Mouse (Mus musculus): ENCODE results near the gene 3830406C13Rik. TPM values are rescaled to one million over a fixed set of nuclear protein-coding genes. Genes with fewer than 3 reads are reported as not detected.

The 3830406C13Rik gene
- total RNA-seq, 1 experiment from 2014 or later, result 51.3 TPM

DNA sequence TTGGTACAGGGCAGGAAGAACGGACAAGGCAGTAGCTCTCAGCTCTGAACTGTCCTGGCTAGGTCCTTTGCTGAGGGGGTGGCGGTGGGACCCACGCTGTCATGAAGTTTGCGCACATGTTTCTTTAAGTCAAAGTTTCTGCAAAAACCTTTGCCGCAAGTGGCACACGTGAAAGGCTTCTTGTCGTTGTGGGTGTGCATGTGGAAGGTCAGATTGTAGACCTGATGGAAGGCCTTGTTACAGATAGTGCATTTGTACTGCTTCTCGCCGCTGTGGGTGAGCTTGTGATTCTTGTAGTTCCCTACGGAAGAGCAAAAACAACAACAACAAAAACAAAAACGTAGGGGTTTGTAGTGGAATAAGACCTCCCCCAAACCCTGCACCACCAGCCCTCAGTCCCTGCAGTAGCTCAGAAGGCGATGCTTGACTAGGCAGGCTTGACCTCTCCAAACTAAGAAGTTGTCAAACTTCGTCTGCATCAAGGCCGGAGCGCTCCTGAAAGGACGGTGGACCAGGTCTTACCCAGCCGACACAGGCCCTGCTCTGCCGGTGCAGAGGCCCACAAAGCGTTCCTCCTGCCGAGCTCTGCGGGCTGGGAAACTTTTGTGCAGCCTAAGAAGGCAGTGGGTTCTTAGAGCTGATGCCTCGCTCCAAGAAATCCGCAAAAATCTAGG is 58.6 kb downstream of the 3830406C13Rik start:
- DNase-seq, result no peak

DNA sequence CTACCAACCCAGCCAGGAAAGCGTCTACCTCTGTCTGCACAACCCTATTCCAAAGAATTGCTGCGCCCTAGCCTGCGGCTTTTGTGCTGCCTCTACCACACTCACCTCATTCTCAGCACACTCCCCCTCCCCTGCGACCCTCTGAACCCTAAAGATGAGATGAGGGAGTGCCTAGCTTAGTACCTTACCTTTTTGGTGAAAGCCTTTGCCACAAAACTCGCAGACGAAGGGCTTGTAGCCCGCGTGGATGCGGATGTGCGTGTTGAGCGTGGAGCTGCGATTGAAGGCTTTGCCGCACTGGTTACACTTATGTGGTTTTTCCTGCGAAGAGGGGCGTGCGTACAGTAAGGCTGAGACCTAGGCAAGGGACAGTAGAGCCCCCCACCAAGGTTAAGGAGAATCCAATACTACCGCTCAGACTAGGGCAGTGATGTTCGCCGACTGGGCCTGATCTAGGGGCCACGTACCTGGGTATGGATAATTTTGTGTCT is 59.5 kb downstream of the 3830406C13Rik start:
- DNase-seq, result no peak

DNA sequence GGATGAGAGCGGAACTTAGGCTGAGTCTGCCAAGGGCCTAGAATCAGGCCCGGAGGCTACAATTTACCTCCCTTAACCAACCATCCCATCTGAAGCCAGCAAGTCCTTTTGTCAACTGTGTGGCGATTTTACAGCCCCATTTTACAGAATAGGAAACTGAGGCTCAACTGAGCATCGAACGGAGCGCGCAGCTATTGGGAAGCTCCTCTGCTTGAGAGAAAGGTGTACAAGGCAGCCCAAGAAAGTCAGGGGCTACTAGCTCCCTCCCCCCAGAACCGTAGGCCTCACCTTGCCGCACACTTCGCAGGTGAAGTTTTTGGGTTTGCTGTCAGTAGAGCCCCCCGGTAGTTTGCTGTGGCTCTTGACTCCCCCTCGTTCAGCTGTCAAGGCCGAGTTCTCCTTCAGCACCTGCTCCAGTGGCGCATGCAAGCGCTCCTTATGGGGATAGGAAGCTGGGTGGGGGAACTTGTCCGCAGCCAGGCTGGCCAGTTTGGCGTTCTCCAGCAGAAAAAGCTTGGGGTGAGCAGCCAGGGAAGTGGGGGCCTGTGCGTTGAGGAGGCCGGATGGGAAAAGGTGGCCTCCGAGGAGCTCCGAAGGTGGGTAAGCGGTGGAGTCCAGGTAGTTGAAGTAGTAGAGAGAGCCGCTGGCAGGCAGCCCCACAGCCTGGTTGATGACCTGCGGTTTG is 60.2 kb downstream of the 3830406C13Rik start:
- no peak for DNase-seq

DNA sequence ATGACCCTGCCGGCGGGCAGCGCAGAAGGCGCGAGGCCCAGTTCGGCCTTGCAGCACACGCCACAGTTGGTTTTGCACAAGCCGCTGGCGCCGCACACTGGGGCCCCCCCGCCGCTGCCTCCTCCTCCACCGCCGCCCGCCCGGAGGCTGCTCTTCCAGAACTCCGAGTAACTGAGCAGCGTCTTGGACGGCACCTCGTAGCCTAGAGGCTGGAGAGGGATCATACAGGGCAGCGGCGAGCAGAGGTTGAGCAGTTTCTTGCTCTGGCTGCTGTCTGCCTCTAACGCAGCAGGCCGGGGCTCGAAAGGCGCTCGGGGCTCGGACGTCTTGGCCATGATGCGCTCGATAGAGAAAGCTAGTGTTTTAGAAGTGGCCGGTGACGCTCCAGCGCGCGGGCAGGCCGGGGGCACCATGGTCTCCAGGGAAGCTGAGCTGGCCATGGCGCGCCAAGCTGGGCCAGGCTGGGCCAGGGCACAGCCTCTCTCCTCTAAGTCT is 60.8 kb downstream of the 3830406C13Rik start:
- DNase-seq, result no peak

DNA sequence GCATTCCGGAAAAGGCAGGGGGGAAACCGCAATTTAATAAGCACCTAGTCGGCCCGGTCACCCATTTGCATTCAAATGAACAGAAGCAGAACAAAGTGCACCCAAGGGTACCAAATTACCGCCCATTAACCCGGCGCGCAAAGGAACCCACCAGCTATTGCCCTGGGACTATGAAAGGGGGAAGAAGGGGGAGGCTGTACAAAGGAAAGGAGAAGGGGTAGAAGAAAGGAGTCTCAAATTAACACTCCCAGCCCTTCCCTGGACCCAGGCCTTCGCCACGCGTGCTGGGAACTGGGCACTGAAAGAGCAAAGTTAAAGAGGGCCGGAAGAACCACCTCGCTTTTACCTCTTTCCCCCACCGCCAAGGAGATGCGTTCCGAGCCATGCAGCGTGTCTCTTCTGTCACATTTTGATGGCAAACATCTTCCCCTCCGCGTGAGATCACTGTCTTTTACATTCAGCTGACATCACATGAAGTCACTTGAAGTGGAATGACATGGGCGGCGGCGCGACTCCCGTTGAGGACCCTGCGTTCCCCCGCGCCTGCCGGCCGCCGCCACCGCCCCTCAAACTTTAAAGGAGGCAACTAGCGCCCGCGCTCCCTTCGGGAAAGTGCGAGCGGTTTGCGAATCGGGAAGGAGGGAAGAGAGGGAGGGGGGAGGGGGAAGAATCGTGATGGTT is 61.4 kb downstream of the 3830406C13Rik start:
- DNase-seq, result no peak

DNA sequence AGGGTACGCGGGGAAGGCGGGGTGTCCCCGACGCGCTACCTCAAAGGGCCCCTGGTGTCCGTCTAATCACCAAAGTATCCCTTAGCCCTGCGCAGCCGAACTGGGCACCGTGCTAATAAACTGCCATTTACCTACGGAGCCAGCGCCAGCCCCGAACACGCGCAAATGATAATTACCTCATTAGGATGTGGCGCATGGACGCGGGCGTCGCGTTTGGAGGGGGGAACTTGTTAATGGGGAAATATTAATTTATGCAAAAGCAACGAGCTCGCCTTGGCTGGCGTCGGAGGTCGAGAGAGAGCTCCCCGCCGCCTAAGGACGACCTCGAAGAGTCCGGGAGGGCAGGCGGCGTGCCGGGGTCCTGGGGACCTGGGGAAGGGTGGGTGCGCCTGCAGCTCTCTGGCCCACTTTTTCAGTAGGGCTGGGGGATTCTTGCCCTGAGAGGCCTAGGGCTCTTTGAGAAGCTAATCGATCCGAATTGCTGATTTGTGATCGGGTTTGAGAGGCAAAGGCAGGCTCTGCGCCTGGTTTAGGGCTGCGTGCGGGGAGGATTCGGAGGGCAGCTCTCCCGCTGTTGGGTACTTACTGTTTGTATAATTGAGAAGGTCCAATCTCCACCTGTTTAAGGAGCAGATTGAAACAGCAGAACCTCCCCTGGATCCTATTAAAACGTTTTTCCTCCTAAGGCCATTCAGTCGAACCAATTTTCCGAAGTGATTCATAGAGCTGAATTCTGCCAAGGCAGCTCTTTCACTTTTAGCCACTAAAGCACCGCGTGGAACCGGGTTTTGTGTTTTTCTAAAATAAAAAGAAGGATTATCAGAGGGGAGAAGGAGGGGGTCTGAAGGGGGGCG is 62.3 kb downstream of the 3830406C13Rik start:
- no peak for DNase-seq

DNA sequence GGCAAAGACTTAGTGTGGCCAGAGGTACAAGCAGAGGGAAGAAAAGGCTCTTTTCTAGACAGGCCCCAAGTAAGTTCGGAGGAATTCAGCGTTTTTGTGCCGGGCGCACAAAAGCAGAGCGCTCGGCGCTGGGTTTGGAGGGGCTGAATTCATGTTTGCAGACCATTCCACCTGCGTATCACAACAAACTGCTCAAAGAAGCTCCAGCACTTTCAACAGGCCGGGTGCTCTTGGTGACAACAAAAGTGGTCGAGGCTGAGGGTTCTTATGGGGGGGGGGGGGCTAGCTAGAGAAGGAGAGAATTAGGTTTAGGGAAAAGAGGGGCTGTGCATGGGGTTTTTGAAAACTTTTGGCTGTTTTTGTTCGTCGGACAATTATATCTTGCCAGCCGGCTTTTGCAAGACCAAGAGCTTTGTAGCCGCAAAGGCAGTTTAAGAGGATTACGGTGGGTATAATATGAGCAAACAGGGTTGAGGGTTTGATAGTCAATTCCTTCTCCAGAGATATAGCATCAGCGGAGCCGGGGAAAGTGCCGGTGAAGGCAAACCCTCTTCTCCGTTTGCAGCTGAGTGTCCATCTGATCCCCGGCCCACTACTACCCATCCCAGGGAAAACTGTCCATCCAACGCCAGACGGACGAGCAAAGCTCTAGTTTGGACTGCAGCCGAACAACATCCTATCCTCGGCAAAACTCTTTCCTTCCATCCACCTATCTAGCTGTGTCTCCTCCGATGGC is 63.1 kb downstream of the 3830406C13Rik start:
- no peak for DNase-seq

DNA sequence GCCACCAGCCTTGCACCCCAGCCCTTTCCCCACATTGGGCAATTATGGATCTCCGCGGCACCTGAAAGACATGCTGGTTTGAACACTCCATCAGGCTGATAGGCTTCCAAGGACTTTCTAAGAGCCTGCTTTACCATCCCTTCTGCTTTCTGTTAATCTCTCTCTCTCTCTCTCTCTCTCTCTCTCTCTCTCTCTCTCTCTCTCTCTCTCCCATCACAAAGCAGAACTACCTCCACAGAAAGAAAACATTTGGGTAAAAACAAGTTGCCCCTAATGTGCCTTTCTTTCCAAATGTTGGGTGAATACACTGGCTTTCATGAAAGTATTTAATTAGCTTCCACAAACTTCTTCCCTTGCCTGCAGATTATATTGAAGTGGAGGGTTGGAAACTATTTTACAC is 64.1 kb downstream of the 3830406C13Rik start, which contains the start of gene Fezf2:
Fezf2 (minus strand) TSS at position 101 of the 400 bp plus-strand sequence.
- no peak for DNase-seq

DNA sequence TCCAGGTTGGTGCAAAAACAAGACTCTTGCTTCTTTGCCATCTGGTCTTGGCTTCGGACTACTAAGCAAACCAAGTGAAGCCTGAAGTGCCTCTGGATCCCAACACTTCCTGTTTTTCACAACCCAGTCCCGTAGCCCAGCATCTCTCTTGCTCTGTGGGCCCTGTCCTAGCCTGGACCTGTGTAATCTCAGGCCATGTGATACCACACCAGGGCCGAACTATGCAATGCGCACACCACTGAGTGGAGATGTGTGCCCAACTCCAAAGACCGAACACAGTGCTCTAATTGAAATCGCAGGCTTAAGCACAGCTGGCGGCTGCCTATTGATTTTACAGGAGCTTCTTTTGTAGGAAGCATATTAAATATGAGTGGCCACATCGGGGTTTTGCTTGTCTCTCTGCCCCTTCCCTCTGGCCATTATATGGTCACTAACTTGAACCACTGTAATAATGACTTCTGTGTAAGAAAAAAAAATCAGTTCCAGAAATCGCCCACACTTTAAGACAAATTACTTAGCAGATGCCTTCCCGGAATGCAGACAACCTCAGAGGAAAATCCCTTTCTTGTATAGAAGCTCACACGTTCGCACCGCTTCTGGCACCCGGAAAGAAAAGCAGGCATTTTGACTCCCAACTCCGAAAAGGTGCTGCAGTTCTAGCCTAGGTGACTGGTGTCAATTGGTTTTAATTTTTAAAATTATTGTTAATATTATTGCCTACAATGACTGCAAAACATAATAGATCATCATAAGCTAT is 65.5 kb downstream of the 3830406C13Rik start:
- no peak for DNase-seq

DNA sequence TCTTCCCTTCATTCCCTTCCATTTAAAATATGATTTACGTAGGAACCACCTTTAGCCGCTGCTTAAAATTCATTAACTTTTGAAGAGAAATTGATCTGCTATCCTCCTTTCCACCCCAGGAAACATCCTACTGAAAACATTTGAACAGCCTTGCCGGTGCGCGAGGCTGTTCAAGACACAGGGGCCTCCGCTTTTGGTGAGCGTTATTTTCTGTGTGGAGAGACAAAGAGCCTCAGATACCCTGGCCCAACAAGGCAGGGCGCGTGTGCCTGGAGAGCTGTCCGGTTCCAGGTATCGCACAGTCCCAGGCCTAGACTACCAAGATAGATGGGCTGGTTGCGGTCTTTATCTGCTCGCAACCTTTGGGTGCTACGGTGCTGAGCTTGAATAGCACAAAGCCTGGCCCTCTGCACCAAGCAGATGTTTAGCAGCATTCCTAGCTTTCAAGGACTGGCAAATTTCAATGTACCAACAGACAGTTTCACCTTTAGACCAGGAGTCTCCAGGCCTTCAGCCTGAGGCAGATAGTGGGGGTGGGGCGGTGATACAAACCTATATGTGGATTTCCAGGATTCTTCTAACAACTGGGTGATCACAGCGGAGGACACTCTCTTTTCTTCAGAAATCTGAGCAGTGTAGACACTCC is 66.4 kb downstream of the 3830406C13Rik start:
- DNase-seq, result no peak

Other genes starting within 250 kb of the 3830406C13Rik start
- 0.29 TPM in 1 of 2 replicates, not detected in the other for gene Gm49355, start 197 bp upstream of the 3830406C13Rik start, total RNA-seq (2021)
- not detected in 2 replicates for gene Fezf2, start 64.0 kb downstream of the 3830406C13Rik start, total RNA-seq (2021)